Mouse (Mus musculus) embryonic facial prominence, embryonic 14.5 days (tissue): ENCODE data around the gene Olfr6. TPM values are rescaled to one million over a fixed set of nuclear protein-coding genes. Genes with fewer than 3 reads are reported as not detected.
"Not testable (repeated sequence)": the region's sequence is repeated elsewhere in the genome, so short reads cannot be mapped to it uniquely, and the experiment has no call there.

ENCODE experiments used
- ATAC-seq: fragments of 200-750 bp; cut with Nextera tagmentation; 2 replicates; pipeline ENCODE4 v1.8.0; 2017; ENCODE audit warnings: low read depth, moderate number of reproducible peaks, moderate TSS enrichment
- DNase-seq: peaks from one replicate; pipeline ENCODE4 v3.0.0-alpha.2; 2015; ENCODE audit warnings: low spot score
- H3K27ac ChIP-seq: fragments of 300-500 bp; sonication (generic); replicated peaks from 2 replicates; pipeline ENCODE4 v1.5.1; 2014; ENCODE audit warnings: low read depth, mild to moderate bottlenecking, low read length, moderate library complexity
- H3K27me3 ChIP-seq: fragments of 300-500 bp; sonication (generic); replicated peaks from 2 replicates; pipeline ENCODE4 v1.6.1; 2014; ENCODE audit warnings: low read length; ENCODE audit not compliant: control insufficient read depth, insufficient read depth
- H3K36me3 ChIP-seq: fragments of 300-500 bp; sonication (generic); 2 replicates; pipeline ENCODE4 v1.6.1; 2014; ENCODE audit warnings: low read length, mixed read lengths; ENCODE audit not compliant: control insufficient read depth, insufficient read depth
- H3K4me1 ChIP-seq: fragments of 300-500 bp; sonication (generic); 2 replicates; pipeline ENCODE4 v1.6.1; 2014; ENCODE audit warnings: antibody characterized with exemption, low read length; ENCODE audit not compliant: control insufficient read depth, insufficient read depth
- H3K4me2 ChIP-seq: fragments of 300-500 bp; sonication (generic); 2 replicates; pipeline ENCODE4 v1.6.1; 2014; ENCODE audit warnings: low read depth, mild to moderate bottlenecking, low read length, moderate library complexity, mixed read lengths
- H3K4me3 ChIP-seq: fragments of 300-500 bp; sonication (generic); 2 replicates; pipeline ENCODE4 v1.5.1; 2014; ENCODE audit warnings: low read depth, mild to moderate bottlenecking, low read length
- H3K9ac ChIP-seq: fragments of 300-500 bp; sonication (generic); 2 replicates; pipeline ENCODE4 v1.6.1; 2014; ENCODE audit warnings: low read depth, mild to moderate bottlenecking, low read length, moderate library complexity, mixed read lengths
- H3K9me3 ChIP-seq: fragments of 300-500 bp; sonication (generic); 2 replicates; pipeline ENCODE4 v1.6.1; 2016; ENCODE audit warnings: low read length; ENCODE audit not compliant: control insufficient read depth
- WGBS: fragments of 180-500 bp; shearing (Covaris S2); extraction: QIAGEN DNeasy Blood & Tissue Kit; methylation state at CpG from one replicate; pipeline ENCODE4 v1.1.7; 2014; 5-methylcytosine and 5-hydroxymethylcytosine counted together
- polyA plus RNA-seq: library from polyadenylated mRNA; unstranded; fragments of >200 nt; fragmentation: Nextera tagmentation; extraction: Ambion mirVana; gene quantifications from 2 replicates; pipeline ENCODE4 v1.2.1, GENCODE M21; 2014

Olfr6 gene
- 0.04 TPM in 1 of 2 replicates, not detected in the other for polyA plus RNA-seq

GRCm38 (mm10) chr7:106963837-106964236 lies at the start of gene Olfr6:
Olfr6 (minus strand) TSS chr7:106963937.
- Histone ChIP-seq H3K4me3 (no peak within 1 kb of the TSS), H3K4me1 (no peaks in the 10 kb centered on the region), H3K27ac (no peak within 1 kb of the TSS), H3K9me3 (no peaks in the 10 kb centered on the region), H3K27me3 (no peaks in the 10 kb centered on the region), H3K4me2 (no peak within 1 kb of the TSS), H3K36me3 (no peaks in the 10 kb centered on the region), H3K9ac (no peak within 1 kb of the TSS)
- ATAC-seq (no peak), DNase-seq (no peak)
- 76% methylated on average over 1 of the region's 1 CpGs for WGBS

GRCm38 (mm10) chr7:107005972-107006371 lies 42.2 kb upstream of the Olfr6 start, which contains the start of gene Olfr2:
Olfr2 (minus strand) TSS chr7:107006072.
- H3K9ac ChIP-seq, result no peak within 1 kb of the TSS
- 40% methylated on average over 1 of the region's 1 CpGs for WGBS

GRCm38 (mm10) chr7:107004169-107004568 lies 40.4 kb upstream of the Olfr6 start:
- WGBS, result 61% methylated on average over 3 of the region's 3 CpGs
- H3K27me3 ChIP-seq, result no peaks in the 10 kb centered on the region
- no peak overlapping the region for H3K9ac ChIP-seq
- ATAC-seq (no peak), DNase-seq (no peak)
- H3K4me3 ChIP-seq, result no peak overlapping the region
- no peak overlapping the region for H3K4me2 ChIP-seq
- H3K36me3 ChIP-seq, result no peaks in the 10 kb centered on the region
- H3K27ac ChIP-seq, result no peak overlapping the region
- no peaks in the 10 kb centered on the region for H3K4me1 ChIP-seq
- H3K9me3 ChIP-seq, result no peaks in the 10 kb centered on the region

More at GRCm38 (mm10) chr7:107005972-107006371, 42.2 kb upstream of the Olfr6 start, which contains the start of gene Olfr2:
- ATAC-seq (no peak), DNase-seq (no peak)
- H3K27me3 ChIP-seq, result no peaks in the 10 kb centered on the region
- H3K4me3 ChIP-seq, result no peak within 1 kb of the TSS
- no peaks in the 10 kb centered on the region for H3K36me3 ChIP-seq
- H3K4me1 ChIP-seq, result no peaks in the 10 kb centered on the region
- no peaks in the 10 kb centered on the region for H3K9me3 ChIP-seq
- H3K4me2 ChIP-seq, result no peak within 1 kb of the TSS
- H3K27ac ChIP-seq, result no peak within 1 kb of the TSS

- DNase-seq (no peak), ATAC-seq (no peak)
- H3K36me3 ChIP-seq, result no peaks in the 10 kb centered on the region
- no peak overlapping the region for H3K4me3 ChIP-seq
- H3K4me2 ChIP-seq, result no peak overlapping the region
- H3K4me1 ChIP-seq, result no peaks in the 10 kb centered on the region
- no peaks in the 10 kb centered on the region for H3K9me3 ChIP-seq
- no peaks in the 10 kb centered on the region for H3K27me3 ChIP-seq
- no peak overlapping the region for H3K27ac ChIP-seq
- 93% methylated on average over 7 of the region's 7 CpGs for WGBS
- no peak overlapping the region for H3K9ac ChIP-seq
Observed at GRCm38 (mm10) chr7:107000798-107001197, 37.1 kb upstream of the Olfr6 start.

- Histone ChIP-seq H3K27me3 (no peaks in the 10 kb centered on the region), H3K4me1 (no peaks in the 10 kb centered on the region), H3K36me3 (no peaks in the 10 kb centered on the region), H3K9me3 (no peaks in the 10 kb centered on the region), H3K9ac (no peak overlapping the region), H3K4me3 (no peak overlapping the region), H3K27ac (no peak overlapping the region), H3K4me2 (no peak overlapping the region)
- DNase-seq (no peak), ATAC-seq (no peak)
- WGBS, result 93% methylated on average over 3 of the region's 3 CpGs
Observed at GRCm38 (mm10) chr7:106985236-106985635, 21.5 kb upstream of the Olfr6 start.

GRCm38 (mm10) chr7:106975353-106975752 lies 11.6 kb upstream of the Olfr6 start, which contains the start of gene Olfr711:
Olfr711 (minus strand) TSS chr7:106975453.
- Histone ChIP-seq H3K27me3 (no peaks in the 10 kb centered on the region), H3K9ac (no peak within 1 kb of the TSS), H3K36me3 (no peaks in the 10 kb centered on the region), H3K9me3 (no peaks in the 10 kb centered on the region), H3K4me2 (no peak within 1 kb of the TSS), H3K4me1 (no peaks in the 10 kb centered on the region), H3K4me3 (no peak within 1 kb of the TSS), H3K27ac (no peak within 1 kb of the TSS)
- DNase-seq, result no peak
- 55% methylated on average over 1 of the region's 1 CpGs for WGBS
- no peak for ATAC-seq

GRCm38 (mm10) chr7:106967503-106967902 lies 3.8 kb upstream of the Olfr6 start:
- not testable (repeated sequence) for ATAC-seq, H3K27me3 ChIP-seq, H3K9ac ChIP-seq

GRCm38 (mm10) chr7:106948212-106948611 lies 15.5 kb downstream of the Olfr6 start, which contains the start of gene Olfr710:
Olfr710 (minus strand) TSS chr7:106948312.
- Histone ChIP-seq H3K4me2 (no peak within 1 kb of the TSS), H3K27me3 (no peaks in the 10 kb centered on the region), H3K27ac (no peak within 1 kb of the TSS), H3K4me1 (no peaks in the 10 kb centered on the region), H3K4me3 (no peak within 1 kb of the TSS), H3K36me3 (no peaks in the 10 kb centered on the region), H3K9me3 (no peaks in the 10 kb centered on the region), H3K9ac (no peak within 1 kb of the TSS)
- WGBS, result 73% methylated on average over 3 of the region's 3 CpGs
- DNase-seq (peak; percentile 0), ATAC-seq (no peak)

More at GRCm38 (mm10) chr7:106967503-106967902, 3.8 kb upstream of the Olfr6 start:
- not testable (repeated sequence) for DNase-seq, H3K27ac ChIP-seq, H3K4me1 ChIP-seq, H3K36me3 ChIP-seq, H3K4me2 ChIP-seq, H3K4me3 ChIP-seq, H3K9me3 ChIP-seq

- H3K27ac ChIP-seq, result no peak within 1 kb of the TSS
- ATAC-seq, result no peak
- no peak within 1 kb of the TSS for H3K9ac ChIP-seq
- no peaks in the 10 kb centered on the region for H3K27me3 ChIP-seq
- no peaks in the 10 kb centered on the region for H3K9me3 ChIP-seq
- H3K4me1 ChIP-seq, result no peaks in the 10 kb centered on the region
- no peak for DNase-seq
- H3K4me2 ChIP-seq, result no peak within 1 kb of the TSS
- no peaks in the 10 kb centered on the region for H3K36me3 ChIP-seq
- no peak within 1 kb of the TSS for H3K4me3 ChIP-seq
Observed at GRCm38 (mm10) chr7:106932119-106932518, 31.6 kb downstream of the Olfr6 start, which contains the start of gene Olfr709-ps1. Olfr709-ps1 (minus strand) TSS chr7:106932219.
